Mouse (Mus musculus) MEL (cell line): ENCODE measurements at regions not wholly inside any gene's neighbourhood (a gene's known extent, or its start where the extent isn't known, plus 50 kb on each side); places are given as distances from the start of the nearest gene placed in this dataset.

Experiments
- CHD2 ChIP-seq: IDR thresholded peaks from 2 replicates; pipeline ENCODE4 v1.6.1; 2011; ENCODE audit warnings: low read length, improper control_type of control experiment
- CTCF ChIP-seq, 3 experiments: IDR thresholded peaks in 2 of 3; conservative IDR thresholded peaks in 1 of 3; 2 replicates each; pipeline ENCODE4 v1.5.1; 2011 to 2012; ENCODE audit warnings: low read length in 3 of 3, low read depth in 2 of 3, mild to moderate bottlenecking in 2 of 3, improper control_type of control experiment in 1 of 3, inconsistent platforms in 1 of 3, mixed read lengths in 1 of 3, moderate library complexity in 1 of 3; ENCODE audit not compliant: control insufficient read depth in 1 of 3, insufficient read depth in 1 of 3, poor library complexity in 1 of 3, severe bottlenecking in 1 of 3
- E2F4 ChIP-seq: IDR thresholded peaks from 2 replicates; pipeline ENCODE4 v1.6.1; 2011; ENCODE audit warnings: low read depth, low read length, improper control_type of control experiment, borderline replicate concordance
- EP300 ChIP-seq, 2 experiments: IDR thresholded peaks; 2 replicates each; pipeline ENCODE4 v1.6.1; 2011; ENCODE audit warnings: improper control_type of control experiment in 2 of 2, low read length in 2 of 2, low read depth in 1 of 2, mild to moderate bottlenecking in 1 of 2
- GATA1 ChIP-seq: IDR thresholded peaks from 2 replicates; pipeline ENCODE4 v1.6.1; 2011; ENCODE audit warnings: low read depth, low read length, improper control_type of control experiment
- HCFC1 ChIP-seq: IDR thresholded peaks from 2 replicates; pipeline ENCODE4 v1.6.1; 2012; ENCODE audit warnings: low read depth, mild to moderate bottlenecking, inconsistent platforms, low read length, improper control_type of control experiment, moderate library complexity
- MAZ ChIP-seq: IDR thresholded peaks from 2 replicates; pipeline ENCODE4 v1.6.1; 2012; ENCODE audit warnings: low read depth, mild to moderate bottlenecking, inconsistent platforms, low read length, improper control_type of control experiment
- MEF2A ChIP-seq: IDR thresholded peaks from 2 replicates; pipeline ENCODE4 v1.6.1; 2014; ENCODE audit warnings: low read depth, mild to moderate bottlenecking, inconsistent platforms, low read length, improper control_type of control experiment; ENCODE audit not compliant: poor library complexity, insufficient replicate concordance, severe bottlenecking; ENCODE audit errors: extremely low read depth
- POLR2A ChIP-seq, 2 experiments: IDR thresholded peaks; 2 replicates each; pipeline ENCODE4 v1.6.1; 2011 to 2012; ENCODE audit warnings: low read length in 2 of 2, mild to moderate bottlenecking in 2 of 2, control low read depth in 1 of 2, improper control_type of control experiment in 1 of 2, low read depth in 1 of 2, moderate library complexity in 1 of 2; ENCODE audit not compliant: control insufficient read depth in 1 of 2, insufficient read depth in 1 of 2, poor library complexity in 1 of 2
- SMC3 ChIP-seq: IDR thresholded peaks from 2 replicates; pipeline ENCODE4 v1.6.1; 2011; ENCODE audit warnings: low read depth, low read length, improper control_type of control experiment
- USF1 ChIP-seq: IDR thresholded peaks from 2 replicates; pipeline ENCODE4 v1.6.1; 2014; ENCODE audit warnings: low read depth, mild to moderate bottlenecking, inconsistent platforms, low read length, improper control_type of control experiment, moderate library complexity
- ZKSCAN1 ChIP-seq: IDR thresholded peaks from 2 replicates; pipeline ENCODE4 v1.6.1; 2012; ENCODE audit warnings: low read depth, mild to moderate bottlenecking, inconsistent platforms, low read length, improper control_type of control experiment, moderate library complexity

GRCm38 (mm10) chr14:33759656-33760055 lies 163.7 kb upstream of the Gdf10 start:
- no peak for TF ChIP-seq EP300 (IDR thresholded peaks at IDR 0.05; ENCODE audit: low read depth in 1 of 2, low read length in 2 of 2)
- TF ChIP-seq CTCF (IDR thresholded peaks at IDR 0.05 in 2 of 3, conservative IDR thresholded peaks at IDR 0.05 in 1 of 3; ENCODE audit: control insufficient read depth in 1 of 3, insufficient read depth in 1 of 3, low read depth in 2 of 3, low read length in 3 of 3, poor library complexity in 1 of 3, severe bottlenecking in 1 of 3): no peak
- no peak for TF ChIP-seq GATA1
- no peak for TF ChIP-seq USF1
- no peak for TF ChIP-seq MEF2A
- no peak for TF ChIP-seq ZKSCAN1
- no peak for TF ChIP-seq MAZ
- TF ChIP-seq POLR2A (IDR thresholded peaks at IDR 0.05; ENCODE audit: control insufficient read depth in 1 of 2, insufficient read depth in 1 of 2, low read depth in 1 of 2, low read length in 2 of 2, poor library complexity in 1 of 2): no peak
- TF ChIP-seq CHD2: no peak
- no peak for TF ChIP-seq HCFC1
- TF ChIP-seq E2F4: no peak
- no peak for TF ChIP-seq SMC3
